Mouse (Mus musculus): ENCODE measurements at regions not wholly inside any gene's neighbourhood (a gene's known extent, or its start where the extent isn't known, plus 50 kb on each side); places are given as distances from the start of the nearest gene placed in this dataset.
A peak's percentile ranks its signal among the peaks of the same experiment; 100 is the strongest.

GRCm38 (mm10) chr1:28229611-28230010 lies 550.4 kb downstream of the Gm597 start:
- no peaks in the 10 kb centered on the region for H3K9me3 ChIP-seq (replicated peaks)
- H3K4me3 ChIP-seq (replicated peaks), result no peak overlapping the region
- no peak overlapping the region for H3K9ac ChIP-seq
- H3K4me2 ChIP-seq, result no peak overlapping the region
- H3K27ac ChIP-seq, result no peak overlapping the region
- no peaks in the 10 kb centered on the region for H3K4me1 ChIP-seq
- no peaks in the 10 kb centered on the region for H3K36me3 ChIP-seq
- no peak for ATAC-seq (replicated peaks; ENCODE audit: low FRiP score)
- H3K27me3 ChIP-seq, result no peaks in the 10 kb centered on the region

DNA sequence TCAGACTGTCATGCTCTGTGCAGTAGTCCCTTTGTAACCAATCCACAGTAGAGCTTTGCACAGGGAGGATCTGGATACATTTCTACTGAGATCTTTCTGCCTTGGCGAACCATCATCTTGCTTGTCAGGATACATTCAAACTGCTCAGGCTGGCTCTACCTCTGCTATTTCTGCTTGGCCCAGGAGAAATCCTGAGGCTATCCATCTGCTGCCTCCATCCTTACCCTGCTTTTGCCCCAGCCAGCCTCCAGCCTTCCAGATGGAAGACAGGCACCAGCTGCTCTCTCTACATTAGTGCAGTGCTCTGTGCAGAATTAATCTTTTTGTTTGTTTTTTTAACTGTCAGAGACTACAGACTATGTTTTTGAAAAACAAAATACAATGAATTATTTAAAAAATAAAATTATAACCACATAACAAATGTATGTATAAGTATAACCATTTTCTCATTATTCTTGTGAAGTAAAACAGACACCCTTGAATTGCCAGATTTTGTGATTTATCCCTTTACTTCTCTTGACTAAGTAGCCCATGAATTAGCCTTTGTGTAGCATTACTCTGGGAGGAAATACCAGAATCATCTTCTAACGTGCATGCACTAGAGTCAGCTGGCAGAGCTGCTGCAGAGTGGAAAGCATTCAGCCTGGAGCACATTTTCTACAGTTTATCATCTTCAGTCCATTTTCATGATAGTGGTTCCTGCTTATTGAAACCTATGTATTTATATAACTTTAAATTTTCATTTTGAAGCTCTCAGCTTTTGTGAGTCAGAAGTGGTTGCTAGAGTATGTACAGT lies 565.6 kb downstream of the Gm597 start:
- Histone ChIP-seq H3K36me3 (no peaks in the 10 kb centered on the region), H3K27ac (0 out of 2 replicates have a peak overlapping the region, but pooled peaks have one; percentile 48), H3K27me3 (no peaks in the 10 kb centered on the region), H3K9ac (no peak overlapping the region), H3K4me1 (no peaks in the 10 kb centered on the region), H3K4me2 (no peak overlapping the region), H3K4me3 (replicated peaks) (no peak overlapping the region), H3K9me3 (replicated peaks) (no peaks in the 10 kb centered on the region)
- peak; percentile 58; the same call in 1 of the 2 replicates for ATAC-seq (replicated peaks; ENCODE audit: low FRiP score)
- 46% methylated on average over 2 of the region's 2 CpGs for WGBS
